Comparison of ENCODE assay signal across 9 mouse cellular contexts in genomic region chr7:108950762-108951331, GRCm38 (mm10). TPM values are rescaled to one million over a fixed set of nuclear protein-coding genes. Genes with fewer than 3 reads are reported as not detected.
DNase-seq lines count a peak whose midpoint lies in the region; ATAC-seq and TF ChIP-seq lines count a peak whose summit lies in the region.
"Had no signal": no experiment of that assay in that cellular context is flagged by ENCODE, and none has a peak within 500 bp of the region (broad histone marks: within the 10 kb centered on the region; RNA-seq: fewer than 3 reads in every experiment).

No protein-coding gene starts in this region.

- H3K4me1 ChIP-seq in kidney, adult 2 months (ENCODE audit: control insufficient read depth, insufficient read depth, low read length), result no peaks in the 10 kb centered on the region
- H3K4me1 ChIP-seq in embryonic facial prominence, embryonic 14.5 days (ENCODE audit: control insufficient read depth, insufficient read depth, low read length), result peaks cover 9% of the 10 kb centered on the region; the same call in 1 of the 2 replicates
- H3K4me1 ChIP-seq in hindbrain, embryonic 15.5 days (replicated peaks), result peaks cover 23% of the 10 kb centered on the region
- peaks cover 14% of the 10 kb centered on the region for H3K4me1 ChIP-seq in limb, embryonic 13.5 days

- H3K9me3 ChIP-seq in embryonic facial prominence, embryonic 14.5 days (ENCODE audit: control insufficient read depth, low read length), result no peaks in the 10 kb centered on the region
- no peaks in the 10 kb centered on the region for H3K9me3 ChIP-seq in hindbrain, embryonic 15.5 days
- H3K9me3 ChIP-seq in limb, embryonic 13.5 days, result no peaks in the 10 kb centered on the region

- 1% methylated on average over 52 of the region's 52 CpGs for whole genome bisulfite sequencing in kidney, adult 2 months
- WGBS in embryonic facial prominence, embryonic 14.5 days, result under 1% methylated on average over 45 of the region's 52 CpGs
- WGBS in hindbrain, embryonic 15.5 days, result under 1% methylated on average over 52 of the region's 52 CpGs
- WGBS in limb, embryonic 13.5 days, result under 1% methylated on average over 52 of the region's 52 CpGs

- no peak for DNase-seq in kidney, adult 2 months
- DNase-seq in kidney, adult 9 months, result no peak
- peak; percentile 15 for DNase-seq in T-cell, adult 2 months (ENCODE audit: low spot score)
- no peak for DNase-seq in embryonic facial prominence, embryonic 14.5 days (ENCODE audit: low spot score)
- peak; percentile 81 for DNase-seq in right cerebral cortex, adult 18-20 months
- no peak for DNase-seq in urinary bladder, postnatal 36 days (ENCODE audit: low spot score in 2 of 2)

- no peaks in the 10 kb centered on the region for H3K27me3 ChIP-seq in kidney, adult 2 months (replicated peaks; ENCODE audit: control insufficient read depth, insufficient read depth, low read length)
- peaks cover 43% of the 10 kb centered on the region for H3K27me3 ChIP-seq in embryonic facial prominence, embryonic 14.5 days (replicated peaks; ENCODE audit: control insufficient read depth, insufficient read depth, low read length)
- peaks cover 9% of the 10 kb centered on the region; the same call in 1 of the 2 replicates for H3K27me3 ChIP-seq in hindbrain, embryonic 15.5 days
- H3K27me3 ChIP-seq in limb, embryonic 13.5 days, result peaks cover 48% of the 10 kb centered on the region

- H3K36me3 ChIP-seq in kidney, adult 2 months (ENCODE audit: control insufficient read depth, insufficient read depth, low read length), result no peaks in the 10 kb centered on the region
- peaks cover 2% of the 10 kb centered on the region for H3K36me3 ChIP-seq in embryonic facial prominence, embryonic 14.5 days (ENCODE audit: control insufficient read depth, insufficient read depth, low read length)
- H3K36me3 ChIP-seq in hindbrain, embryonic 15.5 days, result no peaks in the 10 kb centered on the region
- peaks cover 5% of the 10 kb centered on the region; the same call in 1 of the 2 replicates for H3K36me3 ChIP-seq in limb, embryonic 13.5 days

- peak overlapping the region; percentile 95 for H3K4me2 ChIP-seq in embryonic facial prominence, embryonic 14.5 days (ENCODE audit: low read depth, low read length)
- H3K4me2 ChIP-seq in hindbrain, embryonic 15.5 days, result peak overlapping the region; percentile 85
- H3K4me2 ChIP-seq in limb, embryonic 13.5 days (replicated peaks), result peak overlapping the region; percentile 99

- peak; percentile 25 for ATAC-seq in embryonic facial prominence, embryonic 14.5 days (ENCODE audit: low read depth)
- peak; percentile 75 for ATAC-seq in hindbrain, embryonic 15.5 days (ENCODE audit: low FRiP score, low read depth)
- peak; percentile 21; the same call in 1 of the 2 replicates for ATAC-seq in limb, embryonic 13.5 days (ENCODE audit: low FRiP score, low read depth)

- peak overlapping the region; percentile 14; the same call in 1 of the 2 replicates for H3K4me3 ChIP-seq in kidney, adult 2 months (ENCODE audit: insufficient read depth, low read depth, low read length)
- peak overlapping the region; percentile 54 for H3K4me3 ChIP-seq in embryonic facial prominence, embryonic 14.5 days (ENCODE audit: low read depth, low read length)
- peak overlapping the region; percentile 69 for H3K4me3 ChIP-seq in hindbrain, embryonic 15.5 days
- H3K4me3 ChIP-seq in limb, embryonic 13.5 days, result peak overlapping the region; percentile 62

- no peak overlapping the region for H3K27ac ChIP-seq in kidney, adult 2 months (ENCODE audit: insufficient read depth, low read depth, low read length)
- no peak overlapping the region for H3K27ac ChIP-seq in embryonic facial prominence, embryonic 14.5 days (replicated peaks; ENCODE audit: low read depth, low read length)
- peak overlapping the region; percentile 85 for H3K27ac ChIP-seq in hindbrain, embryonic 15.5 days (replicated peaks)
- H3K27ac ChIP-seq in limb, embryonic 13.5 days, result no peak overlapping the region

- no peak for TF ChIP-seq CTCF in kidney, adult 2 months (conservative IDR thresholded peaks at IDR 0.05; ENCODE audit: insufficient read depth, insufficient read length, low read depth, low read length)

- no peak for TF ChIP-seq POLR2A in kidney, adult 2 months (IDR thresholded peaks at IDR 0.05; ENCODE audit: low read depth, low read length)

- peak overlapping the region; percentile 58 for H3K9ac ChIP-seq in embryonic facial prominence, embryonic 14.5 days (ENCODE audit: low read depth, low read length)
- H3K9ac ChIP-seq in hindbrain, embryonic 15.5 days, result peak overlapping the region; percentile 72
- H3K9ac ChIP-seq in limb, embryonic 13.5 days, result peak overlapping the region; percentile 64

RNA-seq across cellular contexts. Expression of gene Tub, which starts 0.7 kb away (rescaled TPM):
- polyA plus RNA-seq in kidney, adult 2 months (2012; rRNA removed), result 0.31 and 0.52 TPM in 2 replicates
- polyA plus RNA-seq in embryonic facial prominence, embryonic 14.5 days (2014; fragmentation: Nextera tagmentation; extraction: Ambion mirVana), result 5.6 and 6.8 TPM in 2 replicates
- polyA plus RNA-seq in hindbrain, embryonic 15.5 days (2015; fragmentation: Nextera tagmentation; extraction: Ambion mirVana), result 45.8 and 51.4 TPM in 2 replicates
- polyA plus RNA-seq in limb, embryonic 13.5 days (2015; fragmentation: Nextera tagmentation; extraction: Ambion mirVana), result 3.4 and 4.1 TPM in 2 replicates

RNA-seq across cellular contexts. Expression of gene Eif3f, which starts 16.6 kb away (rescaled TPM):
- 83.2 and 101 TPM in 2 replicates for polyA plus RNA-seq in kidney, adult 2 months (2012; rRNA removed)
- polyA plus RNA-seq in embryonic facial prominence, embryonic 14.5 days (2014; fragmentation: Nextera tagmentation; extraction: Ambion mirVana), result 107 and 110 TPM in 2 replicates
- 73.6 and 76.5 TPM in 2 replicates for polyA plus RNA-seq in hindbrain, embryonic 15.5 days (2015; fragmentation: Nextera tagmentation; extraction: Ambion mirVana)
- 89.8 and 97.5 TPM in 2 replicates for polyA plus RNA-seq in limb, embryonic 13.5 days (2015; fragmentation: Nextera tagmentation; extraction: Ambion mirVana)

RNA-seq across cellular contexts. Expression of gene Nlrp10, which starts 20.9 kb away (rescaled TPM):
- 0.03 TPM in 2 replicates for polyA plus RNA-seq in kidney, adult 2 months (2012; rRNA removed)
- polyA plus RNA-seq in embryonic facial prominence, embryonic 14.5 days (2014; fragmentation: Nextera tagmentation; extraction: Ambion mirVana), result 0.08 and 0.13 TPM in 2 replicates
- 0.06 TPM in 1 of 2 replicates, not detected in the other for polyA plus RNA-seq in hindbrain, embryonic 15.5 days (2015; fragmentation: Nextera tagmentation; extraction: Ambion mirVana)
- polyA plus RNA-seq in limb, embryonic 13.5 days (2015; fragmentation: Nextera tagmentation; extraction: Ambion mirVana), result 0.38 and 0.57 TPM in 2 replicates

RNA-seq across cellular contexts. Expression of gene Olfr519, which starts 56.6 kb away (rescaled TPM):
- not detected in 2 replicates for polyA plus RNA-seq in kidney, adult 2 months (2012; rRNA removed)
- polyA plus RNA-seq in embryonic facial prominence, embryonic 14.5 days (2014; fragmentation: Nextera tagmentation; extraction: Ambion mirVana), result not detected in 2 replicates
- not detected in 2 replicates for polyA plus RNA-seq in hindbrain, embryonic 15.5 days (2015; fragmentation: Nextera tagmentation; extraction: Ambion mirVana)
- not detected in 2 replicates for polyA plus RNA-seq in limb, embryonic 13.5 days (2015; fragmentation: Nextera tagmentation; extraction: Ambion mirVana)
- polyA plus RNA-seq: gonadal fat pad, adult 2 months had no signal

Comparison
In these comparisons a context has a peak if more than half of its experiments do, and no peak if none do; other contexts are left out.
1. DNase-seq: peak in T-cell, adult 2 months (single experiment) and right cerebral cortex, adult 18-20 months (single experiment); none in kidney, adult 2 months (single experiment), kidney, adult 9 months (single experiment), embryonic facial prominence, embryonic 14.5 days (single experiment) and urinary bladder, postnatal 36 days (0 of 2).
2. H3K4me3 ChIP-seq: peak in every context shown above with its lines; median percentile 69 in hindbrain, embryonic 15.5 days; 62 in limb, embryonic 13.5 days; 54 in embryonic facial prominence, embryonic 14.5 days; 14 in kidney, adult 2 months.
3. ATAC-seq: peak in every context shown above with its lines; median percentile 75 in hindbrain, embryonic 15.5 days; 25 in embryonic facial prominence, embryonic 14.5 days; 21 in limb, embryonic 13.5 days.
4. Peak in every context shown above with its lines, with median percentiles within 50 percentile points of each other: H3K4me2 ChIP-seq and H3K9ac ChIP-seq.